Mouse (Mus musculus) lung, embryonic 16.5 days (tissue): ENCODE measurements at regions not wholly inside any gene's neighbourhood (a gene's known extent, or its start where the extent isn't known, plus 50 kb on each side); places are given as distances from the start of the nearest gene placed in this dataset.

Experiments used
- ATAC-seq: fragments of 200-750 bp; cut with Nextera tagmentation; 2 replicates; pipeline ENCODE4 v1.8.0; 2017; ENCODE audit warnings: low read depth, mild to moderate bottlenecking, moderate library complexity
- H3K27ac ChIP-seq: fragments of 300-500 bp; sonication (generic); 2 replicates; pipeline ENCODE4 v1.5.1; 2014; ENCODE audit warnings: mild to moderate bottlenecking, control low read depth, low read length
- H3K27me3 ChIP-seq: fragments of 300-500 bp; sonication (generic); 2 replicates; pipeline ENCODE4 v1.6.1; 2014; ENCODE audit warnings: low read depth, low read length, mixed read lengths; ENCODE audit not compliant: control insufficient read depth, insufficient read depth
- H3K36me3 ChIP-seq: fragments of 300-500 bp; sonication (generic); 2 replicates; pipeline ENCODE4 v1.6.1; 2014; ENCODE audit warnings: low read length; ENCODE audit not compliant: control insufficient read depth, insufficient read depth
- H3K4me1 ChIP-seq: fragments of 300-500 bp; sonication (generic); replicated peaks from 2 replicates; pipeline ENCODE4 v1.6.1; 2014; ENCODE audit warnings: low read length, mixed read lengths; ENCODE audit not compliant: control insufficient read depth, insufficient read depth
- H3K4me2 ChIP-seq: fragments of 300-500 bp; sonication (generic); 2 replicates; pipeline ENCODE4 v1.6.1; 2014; ENCODE audit warnings: low read depth, low read length, control low read depth
- H3K4me3 ChIP-seq: fragments of 300-500 bp; sonication (generic); 2 replicates; pipeline ENCODE4 v1.5.1; 2014; ENCODE audit warnings: mild to moderate bottlenecking, low read length, control low read depth
- H3K9ac ChIP-seq: fragments of 300-500 bp; sonication (generic); 2 replicates; pipeline ENCODE4 v1.6.1; 2014; ENCODE audit warnings: low read length, control low read depth
- H3K9me3 ChIP-seq: fragments of 300-500 bp; sonication (generic); 2 replicates; pipeline ENCODE4 v1.6.1; 2016; ENCODE audit warnings: low read length; ENCODE audit not compliant: control insufficient read depth
- WGBS: fragments of 180-500 bp; shearing (Covaris S2); extraction: QIAGEN DNeasy Blood & Tissue Kit; methylation state at CpG from one replicate; pipeline ENCODE4 v1.1.7; 2014; 5-methylcytosine and 5-hydroxymethylcytosine counted together

GRCm38 (mm10) chr3:148420303-148420702, 570.1 kb downstream of the Adgrl2 start:
- no peak for ATAC-seq
- no peak overlapping the region for H3K9ac ChIP-seq
- H3K4me3 ChIP-seq = no peak overlapping the region
- H3K27me3 ChIP-seq = no peaks in the 10 kb centered on the region
- 85% methylated on average over 5 of the region's 5 CpGs for WGBS
- H3K9me3 ChIP-seq = no peaks in the 10 kb centered on the region
- no peak overlapping the region for H3K4me2 ChIP-seq
- H3K36me3 ChIP-seq = no peaks in the 10 kb centered on the region
- H3K4me1 ChIP-seq = 0 out of 2 replicates have a peak, but pooled peaks cover 5% of the 10 kb centered on the region
- H3K27ac ChIP-seq = no peak overlapping the region

GRCm38 (mm10) chr3:148419462-148420074, 570.8 kb downstream of the Adgrl2 start:
- Histone ChIP-seq H3K27me3 (no peaks in the 10 kb centered on the region), H3K9ac (no peak overlapping the region), H3K4me3 (no peak overlapping the region), H3K36me3 (no peaks in the 10 kb centered on the region), H3K27ac (no peak overlapping the region), H3K4me1 (0 out of 2 replicates have a peak, but pooled peaks cover 5% of the 10 kb centered on the region), H3K4me2 (no peak overlapping the region), H3K9me3 (no peaks in the 10 kb centered on the region)
- ATAC-seq = no peak
- WGBS = 75% methylated on average over 2 of the region's 2 CpGs

- Histone ChIP-seq H3K4me1 (0 out of 2 replicates have a peak, but pooled peaks cover 5% of the 10 kb centered on the region), H3K27me3 (no peaks in the 10 kb centered on the region), H3K9me3 (no peaks in the 10 kb centered on the region), H3K9ac (no peak overlapping the region), H3K4me3 (no peak overlapping the region), H3K27ac (no peak overlapping the region), H3K4me2 (peak overlapping the region; percentile 13; the same call in 1 of the 2 replicates), H3K36me3 (no peaks in the 10 kb centered on the region)
- WGBS = 5% methylated on average over 6 of the region's 6 CpGs
- peak; percentile 49 for ATAC-seq
Measured at GRCm38 (mm10) chr3:148418067-148418466, 572.3 kb downstream of the Adgrl2 start.

- no peak for ATAC-seq
- H3K9ac ChIP-seq = no peak overlapping the region
- no peaks in the 10 kb centered on the region for H3K27me3 ChIP-seq
- H3K9me3 ChIP-seq = no peaks in the 10 kb centered on the region
- WGBS = 83% methylated on average over 7 of the region's 7 CpGs
- H3K4me1 ChIP-seq = 0 out of 2 replicates have a peak, but pooled peaks cover 3% of the 10 kb centered on the region
- no peaks in the 10 kb centered on the region for H3K36me3 ChIP-seq
- H3K27ac ChIP-seq = no peak overlapping the region
- H3K4me3 ChIP-seq = no peak overlapping the region
- no peak overlapping the region for H3K4me2 ChIP-seq
Measured at GRCm38 (mm10) chr3:148415443-148415842, 574.9 kb downstream of the Adgrl2 start.

- Histone ChIP-seq H3K27ac (no peak overlapping the region), H3K27me3 (no peaks in the 10 kb centered on the region), H3K4me3 (no peak overlapping the region), H3K4me2 (no peak overlapping the region), H3K9ac (no peak overlapping the region), H3K36me3 (no peaks in the 10 kb centered on the region), H3K4me1 (0 out of 2 replicates have a peak, but pooled peaks cover 2% of the 10 kb centered on the region), H3K9me3 (no peaks in the 10 kb centered on the region)
- 54% methylated on average over 1 of the region's 1 CpGs for WGBS
- no peak for ATAC-seq
Measured at GRCm38 (mm10) chr3:148413027-148413426, 577.3 kb downstream of the Adgrl2 start.

GRCm38 (mm10) chr3:148412191-148412590, 578.2 kb downstream of the Adgrl2 start:
- Histone ChIP-seq H3K9ac (no peak overlapping the region), H3K27ac (no peak overlapping the region), H3K4me3 (no peak overlapping the region), H3K4me2 (no peak overlapping the region), H3K4me1 (no peaks in the 10 kb centered on the region), H3K27me3 (no peaks in the 10 kb centered on the region), H3K36me3 (no peaks in the 10 kb centered on the region), H3K9me3 (no peaks in the 10 kb centered on the region)
- 64% methylated on average over 1 of the region's 1 CpGs for WGBS
- ATAC-seq = no peak

GRCm38 (mm10) chr3:148398349-148398748, 592.0 kb downstream of the Adgrl2 start:
- Histone ChIP-seq H3K4me3 (no peak overlapping the region), H3K27me3 (no peaks in the 10 kb centered on the region), H3K27ac (no peak overlapping the region), H3K9me3 (no peaks in the 10 kb centered on the region), H3K9ac (no peak overlapping the region), H3K4me2 (no peak overlapping the region), H3K36me3 (no peaks in the 10 kb centered on the region), H3K4me1 (no peaks in the 10 kb centered on the region)
- ATAC-seq = no peak
- 56% methylated on average over 7 of the region's 7 CpGs for WGBS

- H3K4me3 ChIP-seq = no peak overlapping the region
- no peaks in the 10 kb centered on the region for H3K27me3 ChIP-seq
- ATAC-seq = no peak
- H3K9ac ChIP-seq = no peak overlapping the region
- no peaks in the 10 kb centered on the region for H3K36me3 ChIP-seq
- no peak overlapping the region for H3K27ac ChIP-seq
- H3K4me2 ChIP-seq = no peak overlapping the region
- no peaks in the 10 kb centered on the region for H3K9me3 ChIP-seq
- 49% methylated on average over 6 of the region's 6 CpGs for WGBS
- H3K4me1 ChIP-seq = no peaks in the 10 kb centered on the region; the same call in 1 of the 2 replicates
Measured at GRCm38 (mm10) chr3:148387550-148387949, 602.8 kb downstream of the Adgrl2 start.

GRCm38 (mm10) chr3:148385712-148386111, 604.6 kb downstream of the Adgrl2 start:
- H3K9me3 ChIP-seq = no peaks in the 10 kb centered on the region
- WGBS = 91% methylated on average over 7 of the region's 7 CpGs
- no peaks in the 10 kb centered on the region; the same call in 1 of the 2 replicates for H3K4me1 ChIP-seq
- no peak overlapping the region for H3K27ac ChIP-seq
- H3K27me3 ChIP-seq = no peaks in the 10 kb centered on the region
- no peak overlapping the region for H3K9ac ChIP-seq
- no peak overlapping the region for H3K4me3 ChIP-seq
- ATAC-seq = no peak
- no peaks in the 10 kb centered on the region for H3K36me3 ChIP-seq
- no peak overlapping the region for H3K4me2 ChIP-seq
